Mouse (Mus musculus) heart, adult 2 months (tissue): ENCODE measurements at regions not wholly inside any gene's neighbourhood (a gene's known extent, or its start where the extent isn't known, plus 50 kb on each side); places are given as distances from the start of the nearest gene placed in this dataset.

Source experiments
- DNase-seq, 2 experiments: peaks; one replicate each; pipeline ENCODE4 v3.0.0; 2021
- H3K27ac ChIP-seq: fragments of 200-600 bp; 2 replicates; pipeline ENCODE4 v1.8.1; 2022
- H3K27me3 ChIP-seq: fragments of 200-500 bp; 2 replicates; pipeline ENCODE4 v1.6.1; 2012; ENCODE audit warnings: mild to moderate bottlenecking, low read length, inconsistent platforms, mixed read lengths; ENCODE audit not compliant: control insufficient read depth, insufficient read depth
- H3K36me3 ChIP-seq: fragments of 200-500 bp; 2 replicates; pipeline ENCODE4 v1.6.1; 2012; ENCODE audit warnings: low read length, inconsistent platforms; ENCODE audit not compliant: control insufficient read depth, insufficient read depth
- H3K4me1 ChIP-seq: fragments of 200-500 bp; 2 replicates; pipeline ENCODE4 v1.6.1; 2011; ENCODE audit warnings: low read length; ENCODE audit not compliant: control insufficient read depth, insufficient read depth
- H3K4me3 ChIP-seq: fragments of 200-600 bp; 2 replicates; pipeline ENCODE4 v1.8.1; 2022
- H3K79me2 ChIP-seq: fragments of 200-500 bp; replicated peaks from 2 replicates; pipeline ENCODE4 v1.6.1; 2012; ENCODE audit warnings: mild to moderate bottlenecking, inconsistent platforms, low read length, moderate library complexity, mixed read lengths; ENCODE audit not compliant: control insufficient read depth, insufficient read depth
- H3K9ac ChIP-seq: fragments of 200-500 bp; 2 replicates; pipeline ENCODE4 v1.6.1; 2012; ENCODE audit warnings: low read depth, mild to moderate bottlenecking, control low read depth, inconsistent platforms, low read length, mixed read lengths
- CTCF ChIP-seq: fragments of 200-600 bp; IDR thresholded peaks from 2 replicates; pipeline ENCODE4 v1.8.1; 2022; ENCODE audit warnings: antibody characterized with exemption, mild to moderate bottlenecking, moderate library complexity
- EP300 ChIP-seq: fragments of 200-500 bp; IDR thresholded peaks from 2 replicates; pipeline ENCODE4 v1.6.1; 2011; ENCODE audit warnings: low read depth, low read length, control low read depth; ENCODE audit not compliant: insufficient read depth
- POLR2A ChIP-seq: fragments of 200-500 bp; IDR thresholded peaks from 2 replicates; pipeline ENCODE4 v1.6.1; 2011; ENCODE audit warnings: mild to moderate bottlenecking, low read depth, low read length, control low read depth; ENCODE audit not compliant: insufficient read depth
- WGBS: fragments of 180-500 bp; shearing (Covaris S2); methylation state at CpG from one replicate; pipeline ENCODE4 v1.1.7; 2018; 5-methylcytosine and 5-hydroxymethylcytosine counted together
- intact Hi-C: fragments of 180-260 bp; cut with DNase I; formaldehyde crosslinking; loops from one replicate; pipeline ENCODE4 v1.15.1; 2025

GRCm38 (mm10) chr8:126221631-126222030 is 76.7 kb upstream of the Slc35f3 start:
- no peak overlapping the region for H3K27ac ChIP-seq
- no peak overlapping the region for H3K4me3 ChIP-seq
- no peak for TF ChIP-seq EP300
- TF ChIP-seq POLR2A: no peak
- TF ChIP-seq CTCF: peak; percentile 23; the same call in 1 of the 2 replicates
- no peak for DNase-seq
- intact Hi-C loops: no loop called here
- no peaks in the 10 kb centered on the region for H3K4me1 ChIP-seq
- H3K36me3 ChIP-seq: no peaks in the 10 kb centered on the region
- H3K27me3 ChIP-seq: no peaks in the 10 kb centered on the region
- no peak overlapping the region for H3K9ac ChIP-seq
- 53% methylated on average over 1 of the region's 1 CpGs for WGBS
- no peaks in the 10 kb centered on the region for H3K79me2 ChIP-seq

DNA sequence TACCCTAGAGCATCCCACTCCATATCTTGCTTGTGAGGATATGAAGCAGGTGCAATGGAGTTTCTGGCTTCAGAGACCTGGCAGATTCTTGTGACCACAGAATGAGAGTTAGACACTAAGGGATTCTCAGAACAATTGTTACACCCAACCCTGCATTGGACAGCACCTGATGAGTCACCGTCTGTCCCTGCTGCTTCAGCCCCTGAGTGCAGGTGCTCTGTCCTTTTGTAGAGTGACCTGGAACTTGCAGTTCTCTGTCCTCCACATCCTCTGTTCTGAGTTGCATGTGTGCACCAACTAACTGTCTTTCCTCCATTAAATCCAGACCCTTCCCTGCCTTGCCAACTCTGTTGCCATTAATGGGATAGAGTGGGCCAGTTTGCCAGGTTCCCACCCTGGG is 66.6 kb upstream of the Slc35f3 start:
- H3K27me3 ChIP-seq: no peaks in the 10 kb centered on the region
- no peaks in the 10 kb centered on the region for H3K79me2 ChIP-seq
- H3K4me1 ChIP-seq: no peaks in the 10 kb centered on the region
- H3K36me3 ChIP-seq: no peaks in the 10 kb centered on the region
- no peak for DNase-seq
- H3K9ac ChIP-seq: no peak overlapping the region
- intact Hi-C loops: no loop called here
- no peak overlapping the region for H3K27ac ChIP-seq
- 76% methylated on average over 1 of the region's 1 CpGs for WGBS
- no peak overlapping the region for H3K4me3 ChIP-seq
- TF ChIP-seq EP300 (no peak), POLR2A (no peak), CTCF (no peak)

GRCm38 (mm10) chr8:126232521-126232920 is 65.8 kb upstream of the Slc35f3 start:
- H3K4me1 ChIP-seq: no peaks in the 10 kb centered on the region
- intact Hi-C loops: no loop called here
- TF ChIP-seq CTCF: no peak
- no peak for TF ChIP-seq EP300
- no peak for TF ChIP-seq POLR2A
- 60% methylated on average over 7 of the region's 7 CpGs for WGBS
- H3K27me3 ChIP-seq: no peaks in the 10 kb centered on the region
- H3K9ac ChIP-seq: no peak overlapping the region
- no peak overlapping the region for H3K4me3 ChIP-seq
- no peak overlapping the region for H3K27ac ChIP-seq
- H3K36me3 ChIP-seq: no peaks in the 10 kb centered on the region
- H3K79me2 ChIP-seq: no peaks in the 10 kb centered on the region
- DNase-seq: no peak

GRCm38 (mm10) chr8:126239684-126240083 is 58.7 kb upstream of the Slc35f3 start:
- no peaks in the 10 kb centered on the region for H3K27me3 ChIP-seq
- H3K27ac ChIP-seq: no peak overlapping the region
- no peak for DNase-seq
- H3K4me1 ChIP-seq: no peaks in the 10 kb centered on the region
- H3K36me3 ChIP-seq: no peaks in the 10 kb centered on the region
- no peak overlapping the region for H3K9ac ChIP-seq
- H3K4me3 ChIP-seq: no peak overlapping the region
- H3K79me2 ChIP-seq: no peaks in the 10 kb centered on the region
- TF ChIP-seq POLR2A (no peak), EP300 (no peak), CTCF (no peak)
- intact Hi-C loops: no loop called here

DNA sequence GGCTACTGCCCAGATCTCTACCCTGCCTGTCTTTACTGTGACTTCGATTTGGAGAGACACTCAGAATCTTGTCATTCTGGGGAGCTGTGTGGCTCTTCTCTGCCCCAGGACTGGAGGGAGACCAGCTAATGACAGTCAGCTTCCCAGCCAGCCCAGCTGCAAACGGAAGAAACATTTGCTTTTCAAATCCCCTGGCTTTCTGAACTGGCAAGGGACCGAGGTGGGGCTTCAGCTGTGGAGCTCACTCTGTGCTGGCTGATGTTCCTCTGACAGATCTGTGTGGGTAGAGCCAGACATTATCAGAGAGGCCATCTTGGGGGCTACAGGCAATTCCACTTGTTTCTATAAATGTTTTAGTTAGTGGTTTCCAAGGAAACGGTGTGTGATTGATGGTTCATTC is 54.0 kb upstream of the Slc35f3 start:
- intact Hi-C loops: no loop called here
- 39% methylated on average over 4 of the region's 4 CpGs for WGBS

More for the DNA sequence above, 54.0 kb upstream of the Slc35f3 start:
- Histone ChIP-seq H3K79me2 (no peaks in the 10 kb centered on the region), H3K4me1 (no peaks in the 10 kb centered on the region), H3K36me3 (no peaks in the 10 kb centered on the region), H3K27me3 (no peaks in the 10 kb centered on the region), H3K9ac (no peak overlapping the region), H3K27ac (no peak overlapping the region), H3K4me3 (no peak overlapping the region)
- TF ChIP-seq POLR2A (no peak), CTCF (no peak), EP300 (no peak)
- DNase-seq: no peak
